ENCODE assay signal across 7 mouse cellular contexts in genomic region chr16:17251539-17251938, GRCm38 (mm10). TPM values are rescaled to one million over a fixed set of nuclear protein-coding genes. Genes with fewer than 3 reads are reported as not detected.
DNase-seq lines count a peak whose midpoint lies in the region; ATAC-seq lines count a peak whose summit lies in the region.

No protein-coding gene starts in this region.

- H3K4me1 ChIP-seq in liver, embryonic 12.5 days = peaks cover 84% of the 10 kb centered on the region

- H3K27ac ChIP-seq in liver, embryonic 12.5 days = peak overlapping the region; percentile 81

- WGBS in liver, embryonic 12.5 days (ENCODE audit: insufficient replicate concordance) = 59% methylated on average over 3 of the region's 3 CpGs

- DNase-seq in left cerebral cortex, postnatal 4 days = peak; percentile 90
- no peak for DNase-seq in left cerebral cortex, postnatal 14 days (ENCODE audit: low spot score in 2 of 2)
- DNase-seq in adrenal gland, postnatal 14 days = peak; percentile 83
- peak; percentile 60 to 70 for DNase-seq in heart, postnatal 14 days
- peak; percentile 58 for DNase-seq in urinary bladder, adult 2 months (ENCODE audit: low spot score)
- no peak for DNase-seq in spleen, adult 18-20 months

- ATAC-seq in liver, embryonic 12.5 days = no peak; the same call in 1 of the 2 replicates

- intact Hi-C loops in left cerebral cortex, postnatal 4 days (cut with DNase I) = no loop called here
- intact Hi-C loops in left cerebral cortex, postnatal 14 days (cut with DNase I) = no loop called here
- intact Hi-C loops in heart, postnatal 14 days (cut with DNase I) = no loop called here

- H3K4me3 ChIP-seq in liver, embryonic 12.5 days = no peak overlapping the region

- H3K9ac ChIP-seq in liver, embryonic 12.5 days = peak overlapping the region; percentile 53

- H3K4me2 ChIP-seq in liver, embryonic 12.5 days = peak overlapping the region; percentile 48

- H3K9me3 ChIP-seq in liver, embryonic 12.5 days (replicated peaks) = no peaks in the 10 kb centered on the region

- H3K27me3 ChIP-seq in liver, embryonic 12.5 days (replicated peaks) = no peaks in the 10 kb centered on the region

- peaks cover 13% of the 10 kb centered on the region for H3K36me3 ChIP-seq in liver, embryonic 12.5 days

RNA-seq across cellular contexts. Expression of gene Hic2, which starts 18.2 kb away (rescaled TPM):
- total RNA-seq in left cerebral cortex, postnatal 4 days (2021) = 10 to 100 TPM; 11.5 to 13.1 TPM
- 1 to 10 TPM; 4.8 to 5.0 TPM for total RNA-seq in left cerebral cortex, postnatal 14 days (2021)
- total RNA-seq in adrenal gland, postnatal 14 days (2021) = 2.7 and 3.2 TPM in 2 replicates
- 1 to 10 TPM; 1.8 to 2.1 TPM for total RNA-seq in heart, postnatal 14 days (2021)
- 4.8 and 5.3 TPM in 2 replicates for polyA plus RNA-seq in liver, embryonic 12.5 days (2016; fragmentation: Nextera tagmentation; extraction: Ambion mirVana)
- 3.5 and 4.7 TPM in 2 replicates for polyA plus RNA-seq in urinary bladder, adult 2 months (2012; rRNA removed)

RNA-seq across cellular contexts. Expression of gene Tmem191c, which starts 24.3 kb away (rescaled TPM):
- 10 to 100 TPM; 78.9 to 82.4 TPM for total RNA-seq in left cerebral cortex, postnatal 4 days (2021)
- 100 to 1,000 TPM; 118 to 134 TPM for total RNA-seq in left cerebral cortex, postnatal 14 days (2021)
- total RNA-seq in adrenal gland, postnatal 14 days (2021) = 8.4 and 10.5 TPM in 2 replicates
- total RNA-seq in heart, postnatal 14 days (2021) = 1 to 10 TPM; 2.7 to 3.9 TPM
- 4.7 and 5.3 TPM in 2 replicates for polyA plus RNA-seq in liver, embryonic 12.5 days (2016; fragmentation: Nextera tagmentation; extraction: Ambion mirVana)
- polyA plus RNA-seq in urinary bladder, adult 2 months (2012; rRNA removed) = 30.4 and 31.6 TPM in 2 replicates

RNA-seq across cellular contexts. Expression of gene Rimbp3, which starts 43.1 kb away (rescaled TPM):
- total RNA-seq in left cerebral cortex, postnatal 4 days (2021) = 1 to 10 TPM; 2.8 to 3.2 TPM
- 1 to 10 TPM; 1.5 to 1.8 TPM for total RNA-seq in left cerebral cortex, postnatal 14 days (2021)
- total RNA-seq in adrenal gland, postnatal 14 days (2021) = 0.07 and 0.08 TPM in 2 replicates
- under 1 TPM; 0.05 to 0.07 TPM for total RNA-seq in heart, postnatal 14 days (2021)
- 0.12 and 0.17 TPM in 2 replicates for polyA plus RNA-seq in liver, embryonic 12.5 days (2016; fragmentation: Nextera tagmentation; extraction: Ambion mirVana)
- 0.26 and 0.37 TPM in 2 replicates for polyA plus RNA-seq in urinary bladder, adult 2 months (2012; rRNA removed)

RNA-seq across cellular contexts. Expression of gene Ube2l3, which starts 49.1 kb away (rescaled TPM):
- 100 to 1,000 TPM; 161 to 164 TPM for total RNA-seq in left cerebral cortex, postnatal 4 days (2021)
- 100 to 1,000 TPM; 143 to 144 TPM for total RNA-seq in left cerebral cortex, postnatal 14 days (2021)
- total RNA-seq in adrenal gland, postnatal 14 days (2021) = 190 and 193 TPM in 2 replicates
- total RNA-seq in heart, postnatal 14 days (2021) = 100 to 1,000 TPM; 114 to 118 TPM
- 275 and 283 TPM in 2 replicates for polyA plus RNA-seq in liver, embryonic 12.5 days (2016; fragmentation: Nextera tagmentation; extraction: Ambion mirVana)
- polyA plus RNA-seq in urinary bladder, adult 2 months (2012; rRNA removed) = 105 and 111 TPM in 2 replicates

Comparison
In these comparisons a context has a peak if more than half of its experiments do, and no peak if none do; other contexts are left out.
1. DNase-seq: peak in left cerebral cortex, postnatal 4 days (single experiment), adrenal gland, postnatal 14 days (single experiment), heart, postnatal 14 days (2 of 2) and urinary bladder, adult 2 months (single experiment); none in left cerebral cortex, postnatal 14 days (0 of 2) and spleen, adult 18-20 months (0 of 2).